Mouse (Mus musculus) C2C12 (cell line): Measurements from ENCODE around the gene Rbm34.

Source experiments
- CTCF ChIP-seq: IDR thresholded peaks from one replicate; pipeline ENCODE4 v1.5.1; 2011; ENCODE audit not compliant: control insufficient read depth, insufficient read depth, insufficient read length
- MAX ChIP-seq: IDR thresholded peaks from one replicate; pipeline ENCODE4 v1.6.1; 2011; ENCODE audit warnings: mild to moderate bottlenecking, control low read depth

GRCm38 (mm10) chr8:126927058-126927457, 43.8 kb downstream of the Rbm34 start:
- TF ChIP-seq CTCF (no peak), MAX (no peak)
